Mouse (Mus musculus) forebrain, embryonic 14.5 days (tissue): ENCODE results near the gene Bcl11b. TPM values are rescaled to one million over a fixed set of nuclear protein-coding genes. Genes with fewer than 3 reads are reported as not detected.

ENCODE experiments used
- ATAC-seq: fragments of 200-750 bp; cut with Nextera tagmentation; 2 replicates; pipeline ENCODE4 v1.8.0; 2017; ENCODE audit warnings: mild to moderate bottlenecking, moderate library complexity
- DNase-seq: peaks from one replicate; pipeline ENCODE4 v3.0.0-alpha.2; 2015; ENCODE audit warnings: low spot score
- H3K27ac ChIP-seq: fragments of 300-500 bp; sonication (generic); 2 replicates; pipeline ENCODE4 v1.5.1; 2014; ENCODE audit warnings: low read depth, mild to moderate bottlenecking, control low read depth, low read length, moderate library complexity
- H3K27me3 ChIP-seq: fragments of 300-500 bp; sonication (generic); replicated peaks from 2 replicates; pipeline ENCODE4 v1.6.1; 2014; ENCODE audit warnings: low read length, control low read depth, mixed read lengths; ENCODE audit not compliant: control insufficient read depth, insufficient read depth
- H3K36me3 ChIP-seq: fragments of 300-500 bp; sonication (generic); 2 replicates; pipeline ENCODE4 v1.6.1; 2014; ENCODE audit warnings: low read length, control low read depth; ENCODE audit not compliant: control insufficient read depth, insufficient read depth
- H3K4me1 ChIP-seq: fragments of 300-500 bp; sonication (generic); 2 replicates; pipeline ENCODE4 v1.6.1; 2014; ENCODE audit warnings: antibody characterized with exemption, low read length, control low read depth; ENCODE audit not compliant: control insufficient read depth, insufficient read depth
- H3K4me2 ChIP-seq: fragments of 300-500 bp; sonication (generic); 2 replicates; pipeline ENCODE4 v1.6.1; 2014; ENCODE audit warnings: mild to moderate bottlenecking, control low read depth, low read length
- H3K4me3 ChIP-seq: fragments of 300-500 bp; sonication (generic); 2 replicates; pipeline ENCODE4 v1.5.1; 2014; ENCODE audit warnings: low read depth, low read length, control low read depth
- H3K9ac ChIP-seq: fragments of 300-500 bp; sonication (generic); 2 replicates; pipeline ENCODE4 v1.6.1; 2014; ENCODE audit warnings: mild to moderate bottlenecking, low read length, control low read depth, moderate library complexity
- H3K9me3 ChIP-seq: fragments of 300-500 bp; sonication (generic); replicated peaks from 2 replicates; pipeline ENCODE4 v1.6.1; 2016; ENCODE audit warnings: low read length, control low read depth, mixed read lengths; ENCODE audit not compliant: control insufficient read depth
- WGBS: fragments of 180-500 bp; shearing (Covaris S2); extraction: QIAGEN DNeasy Blood & Tissue Kit; methylation state at CpG from one replicate; pipeline ENCODE4 v1.1.7; 2014; 5-methylcytosine and 5-hydroxymethylcytosine counted together
- polyA plus RNA-seq: library from polyadenylated mRNA; unstranded; fragments of >200 nt; fragmentation: Nextera tagmentation; extraction: Ambion mirVana; gene quantifications from 2 replicates; pipeline ENCODE4 v1.2.1, GENCODE M21; 2014

Gene Bcl11b
- polyA plus RNA-seq, 1 experiment from 2014 or later: 76.7 TPM

GRCm38 (mm10) chr12:107950667-107951179, 52.7 kb downstream of the Bcl11b start:
- H3K9me3 ChIP-seq: no peaks in the 10 kb centered on the region
- H3K4me3 ChIP-seq: no peak overlapping the region
- peak overlapping the region; percentile 35 for H3K9ac ChIP-seq
- H3K4me2 ChIP-seq: peak overlapping the region; percentile 47
- H3K27me3 ChIP-seq: no peaks in the 10 kb centered on the region
- 37% methylated on average over 20 of the region's 20 CpGs for WGBS
- no peak for ATAC-seq
- no peak for DNase-seq
- H3K36me3 ChIP-seq: peaks cover 4% of the 10 kb centered on the region; the same call in 1 of the 2 replicates
- H3K27ac ChIP-seq: peak overlapping the region; percentile 46
- peaks cover 59% of the 10 kb centered on the region for H3K4me1 ChIP-seq

DNA sequence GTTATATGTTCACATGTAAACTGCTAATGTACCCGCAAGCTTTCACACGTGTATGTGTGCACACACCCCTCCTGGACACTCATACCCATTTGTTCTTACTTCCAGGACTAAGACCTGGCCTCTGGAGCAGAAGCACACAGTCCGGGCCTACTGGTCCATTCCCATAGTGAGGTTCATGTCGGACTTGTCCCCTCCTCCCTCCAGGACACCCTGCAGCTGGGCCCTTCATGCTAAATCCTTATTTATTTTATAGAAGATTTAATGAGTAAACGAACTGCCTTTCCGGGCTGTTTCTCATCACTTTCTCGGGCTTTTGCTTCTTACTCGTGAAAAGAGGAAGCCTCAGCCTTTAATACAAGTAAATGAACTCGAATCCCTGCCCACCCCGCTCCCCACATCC, 54.0 kb downstream of the Bcl11b start:
- Histone ChIP-seq H3K27me3 (no peaks in the 10 kb centered on the region), H3K4me2 (no peak overlapping the region), H3K36me3 (peaks cover 4% of the 10 kb centered on the region; the same call in 1 of the 2 replicates), H3K9me3 (no peaks in the 10 kb centered on the region), H3K4me1 (peaks cover 53% of the 10 kb centered on the region), H3K27ac (no peak overlapping the region), H3K9ac (no peak overlapping the region), H3K4me3 (no peak overlapping the region)
- DNase-seq (no peak), ATAC-seq (no peak)
- 70% methylated on average over 10 of the region's 10 CpGs for WGBS

DNA sequence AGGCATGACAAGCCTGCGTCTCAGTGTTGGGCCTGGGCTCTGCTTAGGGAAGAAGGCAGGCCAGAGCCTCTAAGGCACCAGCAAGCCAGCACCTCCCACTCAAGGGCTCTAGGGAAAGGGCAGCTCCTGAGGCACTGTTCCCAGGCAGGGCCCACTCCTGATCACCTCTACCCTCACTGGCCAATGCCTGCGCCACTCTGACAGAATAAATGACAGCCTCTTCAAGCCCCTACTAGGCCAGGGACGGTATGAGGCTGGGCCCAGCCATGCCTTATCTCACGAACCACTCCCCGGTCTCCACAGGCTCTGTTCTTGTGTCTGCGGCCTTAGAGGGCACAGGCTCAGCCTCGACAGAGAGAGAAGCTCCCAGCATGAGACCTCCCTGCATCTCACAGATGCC, 61.3 kb downstream of the Bcl11b start:
- H3K36me3 ChIP-seq: no peaks in the 10 kb centered on the region
- H3K27ac ChIP-seq: no peak overlapping the region
- peaks cover 13% of the 10 kb centered on the region for H3K4me1 ChIP-seq
- no peaks in the 10 kb centered on the region for H3K27me3 ChIP-seq
- no peaks in the 10 kb centered on the region for H3K9me3 ChIP-seq
- H3K4me3 ChIP-seq: no peak overlapping the region
- DNase-seq (no peak), ATAC-seq (no peak)
- no peak overlapping the region for H3K9ac ChIP-seq
- WGBS: 80% methylated on average over 7 of the region's 7 CpGs
- no peak overlapping the region for H3K4me2 ChIP-seq

- peaks cover 22% of the 10 kb centered on the region for H3K4me1 ChIP-seq
- no peak for DNase-seq
- no peaks in the 10 kb centered on the region for H3K9me3 ChIP-seq
- no peak overlapping the region for H3K4me2 ChIP-seq
- no peaks in the 10 kb centered on the region for H3K27me3 ChIP-seq
- 88% methylated on average over 9 of the region's 9 CpGs for WGBS
- no peak overlapping the region for H3K27ac ChIP-seq
- H3K4me3 ChIP-seq: no peak overlapping the region
- H3K36me3 ChIP-seq: no peaks in the 10 kb centered on the region
- H3K9ac ChIP-seq: no peak overlapping the region
- no peak for ATAC-seq
These were observed 62.6 kb downstream of the Bcl11b start for GRCm38 (mm10) chr12:107940774-107941173.

GRCm38 (mm10) chr12:107939177-107939576, 64.2 kb downstream of the Bcl11b start:
- Histone ChIP-seq H3K9ac (no peak overlapping the region), H3K4me2 (no peak overlapping the region), H3K9me3 (no peaks in the 10 kb centered on the region), H3K4me3 (no peak overlapping the region), H3K27me3 (no peaks in the 10 kb centered on the region), H3K4me1 (peaks cover 36% of the 10 kb centered on the region), H3K36me3 (no peaks in the 10 kb centered on the region), H3K27ac (no peak overlapping the region)
- DNase-seq (no peak), ATAC-seq (no peak)
- WGBS: 76% methylated on average over 4 of the region's 4 CpGs

DNA sequence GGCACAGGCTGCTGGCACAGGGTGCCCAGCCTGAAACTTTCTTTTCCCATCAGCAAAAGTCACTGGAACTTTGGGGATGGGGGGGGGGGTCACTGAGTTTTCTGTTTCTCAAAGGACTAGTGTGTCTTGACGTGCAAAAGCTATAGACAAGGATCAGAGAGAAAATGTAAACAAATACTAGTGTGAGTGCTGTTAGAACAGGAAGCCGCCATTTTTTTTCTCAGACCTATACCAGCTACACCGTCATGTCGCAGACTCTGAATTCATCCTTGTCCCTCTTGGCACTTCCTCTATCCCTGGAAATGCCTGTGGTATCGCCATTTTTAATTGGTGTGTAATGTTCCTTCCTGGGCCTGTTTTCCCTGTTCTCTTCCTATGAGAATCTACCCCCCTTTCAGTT, 66.4 kb downstream of the Bcl11b start:
- WGBS: 86% methylated on average over 5 of the region's 5 CpGs
- Histone ChIP-seq H3K36me3 (no peaks in the 10 kb centered on the region), H3K4me2 (no peak overlapping the region), H3K9ac (no peak overlapping the region), H3K4me3 (no peak overlapping the region), H3K27ac (no peak overlapping the region), H3K27me3 (no peaks in the 10 kb centered on the region), H3K4me1 (peaks cover 58% of the 10 kb centered on the region), H3K9me3 (no peaks in the 10 kb centered on the region)
- ATAC-seq (no peak), DNase-seq (no peak)

GRCm38 (mm10) chr12:107936406-107936805, 67.0 kb downstream of the Bcl11b start:
- 89% methylated on average over 7 of the region's 7 CpGs for WGBS
- no peak overlapping the region for H3K4me2 ChIP-seq
- ATAC-seq (no peak), DNase-seq (no peak)
- no peaks in the 10 kb centered on the region for H3K9me3 ChIP-seq
- H3K36me3 ChIP-seq: no peaks in the 10 kb centered on the region
- no peak overlapping the region for H3K9ac ChIP-seq
- H3K4me3 ChIP-seq: no peak overlapping the region
- H3K27me3 ChIP-seq: no peaks in the 10 kb centered on the region
- H3K4me1 ChIP-seq: peaks cover 64% of the 10 kb centered on the region
- H3K27ac ChIP-seq: no peak overlapping the region

DNA sequence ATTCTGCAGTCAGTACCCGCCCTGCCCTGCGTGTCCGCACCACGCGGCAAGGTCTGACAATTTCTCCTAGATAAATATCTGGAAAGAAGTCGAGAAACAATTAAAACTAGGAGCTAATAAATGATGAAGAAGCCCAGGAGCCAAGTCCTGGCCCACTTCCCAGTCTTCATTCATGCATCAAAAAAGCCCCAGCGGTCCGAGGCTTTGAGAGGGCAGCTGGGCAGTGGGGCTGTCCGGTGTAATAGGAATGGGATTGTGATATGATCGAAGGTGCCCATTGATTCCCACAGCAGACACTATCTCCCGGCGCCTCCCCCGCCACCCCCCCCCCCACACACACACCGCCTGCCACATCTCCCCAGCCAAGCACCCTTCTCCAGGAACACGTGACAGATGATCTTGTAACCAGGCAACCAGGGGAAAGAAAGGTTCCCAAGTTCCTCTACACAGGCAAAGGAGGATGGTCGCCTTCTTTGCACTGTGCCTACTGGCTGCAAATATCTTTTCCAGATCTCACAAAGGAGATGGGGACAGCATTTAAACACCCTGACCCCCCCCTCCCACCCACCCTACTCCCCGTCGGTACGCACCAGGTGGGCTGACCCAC, 68.5 kb downstream of the Bcl11b start:
- H3K4me1 ChIP-seq: peaks cover 77% of the 10 kb centered on the region
- 18% methylated on average over 19 of the region's 19 CpGs for WGBS
- no peak overlapping the region for H3K4me3 ChIP-seq
- H3K9ac ChIP-seq: peak overlapping the region; percentile 29; the same call in 1 of the 2 replicates
- DNase-seq: peak; percentile 89
- peak overlapping the region; percentile 35 for H3K4me2 ChIP-seq
- H3K27me3 ChIP-seq: no peaks in the 10 kb centered on the region
- H3K36me3 ChIP-seq: no peaks in the 10 kb centered on the region
- H3K9me3 ChIP-seq: no peaks in the 10 kb centered on the region
- peak overlapping the region; percentile 35; the same call in 1 of the 2 replicates for H3K27ac ChIP-seq
- peak; percentile 69 for ATAC-seq

DNA sequence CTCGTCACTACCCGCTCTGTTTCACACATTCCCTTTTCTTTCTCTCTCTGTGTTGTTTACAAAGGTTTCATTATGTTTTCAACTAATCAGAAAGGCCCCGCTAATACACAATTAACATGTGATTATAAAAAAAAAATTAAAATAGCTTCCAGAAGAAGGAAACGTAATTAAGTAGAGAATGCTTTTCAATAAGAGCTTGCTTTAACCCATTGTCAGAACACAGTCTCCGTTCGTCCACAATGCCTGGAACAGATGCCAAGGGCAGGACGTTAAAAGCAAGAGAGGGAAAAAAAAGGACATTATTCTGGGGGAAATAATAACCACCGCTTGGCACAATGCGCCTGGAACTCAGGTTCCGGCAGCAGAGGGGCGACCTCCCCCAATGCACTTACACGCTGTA, 71.3 kb downstream of the Bcl11b start:
- Histone ChIP-seq H3K4me3 (no peak overlapping the region), H3K27ac (peak overlapping the region; percentile 83), H3K9ac (peak overlapping the region; percentile 35; the same call in 1 of the 2 replicates), H3K36me3 (no peaks in the 10 kb centered on the region), H3K9me3 (no peaks in the 10 kb centered on the region), H3K27me3 (no peaks in the 10 kb centered on the region), H3K4me1 (peaks cover 92% of the 10 kb centered on the region), H3K4me2 (peak overlapping the region; percentile 36)
- ATAC-seq (no peak), DNase-seq (peak; percentile 58)
- 5% methylated on average over 12 of the region's 12 CpGs for WGBS
